Mouse (Mus musculus): Measurements from ENCODE around the gene Akap8l.

Akap8l gene

DNA sequence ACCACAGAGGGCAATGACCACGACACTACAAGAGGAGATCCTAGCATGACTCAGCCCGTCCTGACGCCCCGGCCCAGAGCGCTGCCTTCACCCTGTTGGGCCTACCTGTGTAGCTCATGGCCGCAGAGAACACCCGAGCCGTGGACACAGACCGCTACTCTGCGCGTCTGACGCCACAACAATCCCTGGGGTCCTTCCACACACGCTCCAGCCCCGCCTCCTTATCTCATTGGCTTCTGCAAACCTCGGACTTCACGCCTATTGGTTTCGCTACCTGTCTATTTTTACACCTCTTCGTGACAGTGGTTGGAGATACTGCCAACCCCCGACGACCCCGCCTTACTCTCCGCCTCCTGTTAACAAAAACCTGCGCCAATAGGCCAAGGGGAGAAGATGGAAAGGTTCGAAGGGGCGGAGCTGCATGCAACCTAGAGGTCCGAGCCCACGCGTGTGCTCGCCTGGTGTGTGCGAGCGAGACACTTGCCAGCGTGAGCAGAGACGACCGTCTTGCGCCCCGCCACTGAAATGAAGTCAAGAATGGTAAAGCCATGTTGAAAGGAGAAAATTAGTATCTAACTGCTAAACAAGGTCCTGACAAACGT, at the start of gene Akap8l:
Gene Akap8l, minus strand, starts transcription at position 226 of the 602 bp plus-strand sequence.
- peak; percentile 99 for DNase-seq (ENCODE audit: low read depth, low spot score)

DNA sequence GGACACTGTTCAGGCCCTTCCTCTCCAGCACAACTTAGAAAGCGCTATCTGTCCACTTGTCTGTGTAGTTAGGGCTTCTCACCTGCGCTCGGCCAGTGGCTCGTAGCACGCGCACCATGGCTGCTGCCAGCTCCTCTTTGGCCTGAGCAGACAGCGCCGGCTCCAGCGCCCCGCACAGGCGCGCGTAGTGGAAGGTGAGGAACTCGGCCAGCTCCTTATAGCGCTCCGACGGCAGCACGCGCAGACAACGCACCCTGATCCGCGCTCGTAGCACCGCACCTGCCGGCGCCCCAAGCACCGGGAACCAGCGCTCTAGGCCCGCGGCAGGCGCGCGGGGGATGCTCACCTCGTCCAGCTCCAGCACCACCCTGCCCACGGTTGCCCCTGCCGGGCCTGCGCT, 45.9 kb upstream of the Akap8l start:
- no peak for DNase-seq (ENCODE audit: low read depth, low spot score)

DNA sequence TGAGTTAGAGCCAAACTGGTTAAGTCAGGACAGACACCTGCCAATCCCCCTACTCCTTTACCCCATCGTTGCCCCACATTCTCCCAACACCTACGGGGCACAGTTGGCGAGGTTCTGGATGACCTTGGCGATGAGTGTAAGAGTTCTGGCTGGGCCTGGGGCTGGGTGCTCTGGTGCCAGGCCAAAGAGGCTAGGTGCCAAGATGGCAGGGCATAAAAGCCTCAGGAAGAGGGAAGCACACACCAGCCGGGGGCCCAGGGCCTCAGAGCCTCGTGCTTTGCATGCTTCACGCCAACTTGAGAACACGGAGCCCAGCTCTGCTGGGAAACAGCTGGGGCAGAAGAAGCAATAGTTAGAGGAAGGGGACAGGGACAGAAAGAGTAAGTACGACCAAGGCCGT, 43.5 kb upstream of the Akap8l start:
- DNase-seq (ENCODE audit: low read depth, low spot score), result no peak

DNA sequence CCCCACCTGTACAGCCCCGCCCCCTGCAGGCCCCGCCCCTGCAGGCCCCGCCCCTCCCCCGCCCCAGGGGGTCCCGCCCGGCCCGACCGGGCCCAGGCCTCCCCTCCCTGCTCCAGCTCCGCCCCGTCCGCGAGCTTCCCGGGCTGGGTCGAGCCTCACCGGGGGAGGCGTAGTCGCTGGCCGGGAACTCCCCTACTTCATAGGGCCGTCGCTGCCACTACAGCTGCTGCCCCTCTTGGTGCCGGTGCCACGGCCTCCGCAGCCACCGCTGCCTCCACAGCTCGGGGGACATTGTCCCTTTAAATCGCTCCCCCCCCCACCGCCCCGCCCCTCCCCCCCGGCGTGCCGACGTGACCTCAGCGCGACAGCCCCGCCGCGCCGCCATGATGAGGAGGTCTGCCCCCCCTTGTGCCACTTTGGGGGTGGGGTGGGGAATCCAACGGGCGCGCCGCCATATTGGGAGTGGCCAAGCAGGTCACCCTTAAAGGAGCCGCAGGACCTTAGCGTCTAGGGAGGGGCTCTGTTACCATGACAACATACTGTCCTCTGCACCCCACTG, 38.8 kb upstream of the Akap8l start, which contains the start of gene Wiz:
Gene Wiz, minus strand, starts transcription at position 339 of the 559 bp plus-strand sequence.
- DNase-seq (ENCODE audit: low read depth, low spot score), result peak; percentile 84

DNA sequence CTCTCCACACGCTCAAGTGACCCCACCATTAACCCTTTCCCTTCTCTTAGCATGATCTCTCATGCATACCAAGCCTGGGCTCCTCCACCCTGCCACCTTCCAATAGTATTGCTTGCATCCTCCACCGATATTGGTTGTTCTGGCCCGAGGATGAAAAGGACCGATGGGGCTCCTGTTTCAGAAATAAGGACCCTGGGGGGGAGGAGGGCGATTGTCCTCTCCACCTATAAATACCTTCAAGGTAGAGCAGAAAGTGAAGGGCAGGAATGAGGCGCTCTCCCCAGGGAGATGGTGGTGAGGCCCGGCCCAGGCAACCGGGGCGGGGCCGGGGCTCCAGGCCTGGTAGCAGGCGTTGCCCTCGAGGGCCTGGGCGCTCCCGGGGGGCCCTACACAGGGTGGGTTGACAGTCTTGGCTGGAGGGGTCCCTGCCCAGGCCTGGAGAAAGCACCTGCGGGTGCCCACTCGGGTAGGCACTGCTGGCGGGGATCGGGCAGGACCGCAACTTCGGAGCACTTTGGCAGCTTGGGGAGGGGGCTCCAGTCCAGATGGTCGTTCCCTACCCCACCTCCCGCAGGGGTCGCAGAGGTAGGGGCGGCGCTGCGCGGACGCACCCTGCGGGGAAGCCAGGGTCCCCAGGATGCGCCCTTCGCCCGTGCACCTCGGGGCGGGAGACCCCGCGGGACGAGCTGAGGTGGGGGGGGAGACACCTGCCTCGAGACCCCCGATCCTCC, 38.1 kb upstream of the Akap8l start:
- no peak for DNase-seq (ENCODE audit: low read depth, low spot score)

DNA sequence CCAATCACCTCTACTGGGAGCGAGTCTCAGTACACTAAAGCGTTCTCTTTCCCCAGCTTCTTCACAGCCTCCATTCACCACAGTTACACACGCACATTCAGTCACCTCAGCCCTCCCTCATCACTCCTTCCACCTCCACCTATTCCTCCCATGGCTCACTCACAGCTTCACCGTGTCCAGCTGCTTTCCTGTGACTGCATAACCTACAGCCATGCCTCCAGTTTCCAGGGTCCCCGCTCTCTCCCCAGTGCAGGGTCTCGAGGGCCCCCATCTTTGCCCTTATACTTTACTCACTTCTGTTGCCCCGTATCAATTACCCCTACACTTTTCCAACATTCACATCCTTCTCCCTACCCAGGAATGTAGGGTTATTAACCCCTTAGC, 37.6 kb upstream of the Akap8l start:
- DNase-seq (ENCODE audit: low read depth, low spot score), result no peak

DNA sequence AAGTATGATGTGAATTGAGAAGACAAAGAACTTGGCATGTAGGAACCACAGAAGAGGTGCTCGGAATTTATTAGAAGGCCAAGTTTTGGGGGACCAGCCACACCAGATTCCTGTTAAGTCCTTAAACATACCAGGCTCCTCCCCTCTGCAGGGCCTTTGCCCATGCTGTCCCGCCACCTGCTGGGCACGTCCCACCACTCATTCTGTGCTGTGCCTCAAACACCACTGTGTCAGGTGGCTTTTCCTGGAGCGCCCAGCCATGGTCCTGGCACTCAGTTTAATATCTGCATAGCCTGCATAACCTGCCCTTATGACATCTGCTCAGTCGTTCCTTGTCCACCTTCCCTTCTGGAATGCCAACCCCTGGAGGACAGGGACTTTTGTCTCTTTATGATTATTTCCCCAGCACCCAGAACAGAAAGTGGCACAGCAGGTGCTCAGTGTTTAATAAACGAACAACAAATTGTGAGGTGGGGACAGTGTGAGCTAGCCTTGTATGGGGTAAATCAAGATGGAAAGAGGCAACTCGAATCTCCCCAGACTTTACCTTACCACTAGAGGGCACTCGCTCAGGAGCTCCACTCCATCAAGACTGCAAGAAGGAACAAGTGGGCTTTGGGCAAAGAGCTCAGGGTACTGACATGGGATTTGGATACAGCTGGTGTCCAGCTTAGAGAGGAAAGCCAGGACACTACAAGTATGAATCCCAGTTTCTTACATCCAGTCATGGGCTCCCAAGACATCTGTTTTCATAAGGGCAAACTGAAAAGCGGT, 36.4 kb upstream of the Akap8l start:
- peak; percentile 28 for DNase-seq (ENCODE audit: low read depth, low spot score)

DNA sequence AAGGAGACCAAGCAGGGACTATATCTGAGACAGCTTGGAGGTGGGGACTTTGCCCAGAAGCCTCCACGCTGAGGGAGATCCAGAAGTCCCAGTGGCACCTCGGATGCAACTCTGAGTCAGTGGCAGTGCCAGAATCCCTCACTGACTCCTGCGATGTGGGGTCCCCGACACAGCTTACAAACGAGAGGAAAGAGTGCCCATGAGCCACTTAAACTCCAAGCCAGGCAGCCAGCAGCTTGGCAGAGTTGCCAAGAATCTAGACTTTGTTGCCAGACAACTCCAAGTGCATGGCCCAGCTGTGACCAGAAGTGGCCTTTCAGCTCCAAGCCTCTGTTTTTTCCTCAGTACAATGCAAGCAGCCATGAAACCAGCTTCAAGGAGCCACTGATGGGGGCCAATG, 33.3 kb upstream of the Akap8l start:
- no peak for DNase-seq (ENCODE audit: low read depth, low spot score)

DNA sequence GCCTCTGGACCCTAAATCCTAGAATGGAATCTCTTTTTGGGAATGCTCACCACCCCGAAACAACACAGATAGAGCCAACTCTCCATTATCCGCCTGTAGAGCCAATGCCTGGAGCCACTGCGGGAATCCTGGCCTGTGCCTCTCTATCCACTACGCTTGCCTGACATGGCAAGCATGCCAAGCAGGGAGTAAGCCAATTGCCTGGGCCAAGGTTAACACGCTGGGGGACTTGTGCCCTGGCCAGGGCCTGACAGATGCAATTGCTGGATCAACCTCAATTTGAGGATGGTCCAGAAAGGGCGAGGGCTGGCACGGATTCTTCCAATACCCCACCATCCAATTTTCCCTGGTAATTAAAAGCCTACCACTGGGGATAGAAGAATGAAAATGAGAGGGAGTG, 32.2 kb upstream of the Akap8l start:
- no peak for DNase-seq (ENCODE audit: low read depth, low spot score)

DNA sequence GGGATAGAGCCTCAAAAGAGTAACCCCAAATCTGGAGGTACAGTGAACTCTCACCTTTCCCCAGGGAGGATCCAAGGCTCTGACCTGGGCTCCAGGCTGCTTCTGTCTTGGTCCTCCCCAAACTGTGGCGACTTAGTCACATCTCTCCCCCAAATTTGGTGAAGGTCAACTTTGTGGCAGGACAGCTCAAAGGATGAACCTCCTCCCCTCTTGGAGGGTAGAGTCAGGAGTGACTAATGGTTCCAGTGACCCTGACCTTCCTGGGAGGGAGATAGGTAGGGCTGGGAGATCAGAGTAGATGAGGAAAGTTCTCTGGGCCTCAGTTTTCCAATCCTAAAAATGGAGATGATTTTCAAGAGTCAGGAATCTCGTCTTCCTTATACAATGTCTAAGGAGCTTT, 28.4 kb upstream of the Akap8l start:
- DNase-seq (ENCODE audit: low read depth, low spot score), result no peak

DNA sequence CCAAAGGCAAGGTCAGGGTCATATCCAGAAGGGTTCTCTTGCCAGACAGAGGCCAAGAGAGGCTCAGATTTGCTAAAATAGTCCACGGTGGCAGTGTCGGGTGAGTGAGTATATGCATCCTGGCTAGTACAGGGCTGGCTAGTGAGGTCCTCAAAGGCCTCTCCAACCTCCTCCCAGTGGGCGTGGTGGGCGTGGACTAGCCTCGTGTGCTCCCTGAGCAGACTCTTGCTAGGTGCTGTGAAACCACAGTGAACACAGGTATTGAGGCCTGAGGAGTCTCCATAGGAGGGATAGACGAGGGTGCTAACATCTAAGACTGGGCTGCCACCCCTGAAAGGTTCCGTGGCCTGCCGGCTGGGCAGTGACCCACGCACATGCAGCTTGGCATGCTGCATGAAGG, 26.7 kb upstream of the Akap8l start:
- DNase-seq (ENCODE audit: low read depth, low spot score), result no peak

DNA sequence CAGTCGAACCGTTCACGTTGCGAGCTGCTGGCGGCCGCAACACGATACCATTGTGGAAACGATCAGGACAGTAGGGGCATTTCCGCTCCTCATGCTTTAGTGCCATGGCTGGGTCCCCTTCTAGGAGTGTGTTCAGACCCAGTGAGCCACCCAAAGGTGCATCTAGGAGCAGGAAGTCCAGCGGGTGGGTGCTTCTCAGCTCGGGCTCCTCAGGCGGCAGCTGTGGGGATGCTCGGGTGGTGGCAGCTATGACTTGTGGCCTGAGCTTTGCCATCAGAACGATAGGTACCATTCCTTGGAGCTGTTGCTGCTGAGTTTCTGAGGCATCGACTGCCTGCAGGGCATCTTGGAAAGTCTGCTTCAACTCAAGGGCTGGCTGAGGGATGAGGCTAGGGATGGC, 26.1 kb upstream of the Akap8l start:
- no peak for DNase-seq (ENCODE audit: low read depth, low spot score)

DNA sequence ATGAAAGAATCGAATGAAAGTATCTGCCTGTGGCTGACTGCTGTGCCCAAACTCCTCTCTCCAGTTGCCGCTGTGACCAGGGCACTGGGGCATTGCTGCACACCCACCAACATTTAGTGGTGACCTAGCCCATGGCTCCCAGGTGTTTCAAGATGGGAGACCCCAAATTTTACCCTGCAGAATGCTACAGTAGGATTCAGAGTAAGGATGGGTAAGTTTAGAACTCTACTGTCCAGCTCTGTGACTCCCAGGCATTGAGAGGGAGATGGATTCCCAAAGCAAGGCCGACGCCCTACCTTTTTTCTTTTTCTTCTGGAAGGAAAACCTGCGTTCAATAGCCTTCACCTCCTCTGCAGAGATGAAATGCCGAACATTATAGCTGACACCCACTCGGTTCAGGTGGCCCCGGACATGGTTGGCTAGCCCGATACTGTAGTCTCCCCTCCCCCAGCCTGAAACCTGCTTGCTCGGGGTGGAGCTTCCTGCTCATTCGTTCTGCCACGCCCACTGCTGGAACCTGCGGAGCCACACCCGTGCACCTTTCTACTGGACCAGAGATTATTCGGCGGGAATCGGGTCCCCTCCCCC, 18.7 kb upstream of the Akap8l start:
- DNase-seq (ENCODE audit: low read depth, low spot score), result no peak

DNA sequence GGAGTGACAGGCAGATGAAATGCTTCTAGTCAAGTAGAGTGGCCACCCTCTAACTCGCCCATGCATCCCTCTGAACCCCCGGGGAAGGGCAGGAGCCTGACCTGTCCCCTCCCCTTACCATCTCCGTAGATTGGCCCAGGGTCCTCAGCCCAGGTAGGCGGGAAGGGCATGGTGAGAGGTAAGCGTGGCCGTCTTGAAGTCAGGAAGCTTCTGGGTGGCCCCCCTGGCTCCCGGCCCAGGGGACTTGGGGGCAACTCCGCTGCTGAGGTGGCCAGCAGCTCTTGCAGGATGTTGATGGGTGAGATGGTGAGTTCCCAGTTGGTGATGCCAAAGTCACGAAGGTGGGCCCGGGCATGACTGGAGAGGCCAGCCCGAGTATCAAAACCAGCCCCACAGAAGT, 17.3 kb upstream of the Akap8l start:
- DNase-seq (ENCODE audit: low read depth, low spot score), result no peak

DNA sequence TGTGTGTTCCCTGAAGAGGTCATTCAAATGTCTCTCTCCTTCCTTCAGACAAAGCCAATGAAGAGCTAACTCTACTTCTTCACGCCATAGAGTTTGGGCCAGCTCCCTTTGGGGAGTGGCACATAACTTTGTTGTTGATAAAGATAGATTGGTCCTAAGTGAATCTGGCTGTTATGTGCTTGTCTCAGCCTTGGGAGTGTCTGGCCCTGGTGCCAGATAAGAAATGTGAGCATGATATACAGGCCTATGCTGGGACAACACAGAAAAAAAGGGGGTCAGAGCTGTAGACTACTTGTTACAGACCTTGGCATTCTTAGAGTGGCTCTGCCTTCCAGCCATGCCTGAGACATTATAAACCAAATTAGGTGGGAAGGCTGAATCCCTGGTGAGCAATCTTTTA, 14.9 kb upstream of the Akap8l start:
- DNase-seq (ENCODE audit: low read depth, low spot score), result no peak

DNA sequence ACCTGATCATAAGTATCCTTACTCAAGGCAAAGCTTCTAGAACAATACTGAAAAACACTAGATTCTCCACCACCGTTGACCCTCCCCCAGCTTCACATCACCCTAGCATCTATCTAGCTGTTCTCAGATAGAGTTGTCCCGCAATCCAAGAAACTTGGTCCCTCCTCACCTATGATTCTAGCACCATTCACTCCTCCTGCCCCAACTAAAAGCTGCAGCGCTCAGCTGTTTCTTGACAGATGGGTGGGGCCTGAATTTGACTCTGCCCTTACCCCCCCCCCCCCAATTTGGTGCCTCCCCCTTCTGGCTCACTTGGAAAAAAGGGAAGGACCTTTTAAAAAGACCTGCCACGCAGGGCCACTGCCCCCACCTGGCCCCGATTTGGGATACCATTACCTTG, 14.4 kb upstream of the Akap8l start:
- no peak for DNase-seq (ENCODE audit: low read depth, low spot score)

DNA sequence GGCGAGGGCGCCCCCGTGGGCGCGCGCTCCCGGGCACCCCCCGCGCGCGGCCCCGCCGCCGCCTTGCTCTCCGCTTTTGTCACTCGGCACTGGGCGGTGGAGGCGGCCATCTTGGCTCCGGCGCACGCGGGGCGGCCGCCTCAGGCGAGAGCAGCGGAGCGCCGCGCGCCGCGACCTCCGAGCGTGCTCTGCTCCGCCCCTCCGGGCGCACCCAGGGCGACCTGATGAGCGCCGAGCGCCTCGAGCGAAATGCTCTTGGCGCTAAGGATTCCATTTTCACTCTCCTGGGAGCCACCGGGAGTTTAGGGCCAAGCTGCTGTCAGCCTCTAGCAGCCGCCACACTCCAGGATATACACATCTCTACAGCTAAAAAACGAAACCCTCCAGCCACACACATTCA, 13.9 kb upstream of the Akap8l start:
- DNase-seq (ENCODE audit: low read depth, low spot score), result peak; percentile 78

DNA sequence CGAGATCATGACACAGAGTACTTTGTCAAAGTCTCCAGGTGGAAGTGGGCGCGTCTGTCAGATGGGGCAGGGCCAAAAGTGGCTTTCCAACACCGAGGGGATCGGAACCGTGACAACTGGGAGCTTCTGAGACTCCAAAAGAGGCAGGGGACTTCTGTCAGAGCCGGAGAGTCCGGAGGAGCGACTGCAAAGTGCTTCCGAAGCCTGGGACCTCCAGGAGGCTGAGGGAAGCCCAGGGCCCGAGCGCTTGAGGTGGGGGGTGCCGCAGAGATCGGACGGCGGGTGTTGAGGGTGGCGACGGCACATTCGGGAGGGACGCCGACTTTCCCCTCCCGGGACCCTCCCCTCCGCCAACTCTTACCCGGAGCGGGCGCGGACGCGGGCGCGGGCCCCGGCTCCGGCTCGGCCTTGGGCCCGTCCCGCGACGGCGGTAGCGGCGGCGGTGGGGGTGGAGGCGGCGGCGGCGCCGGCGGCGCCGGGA, 13.5 kb upstream of the Akap8l start:
- DNase-seq (ENCODE audit: low read depth, low spot score), result no peak

DNA sequence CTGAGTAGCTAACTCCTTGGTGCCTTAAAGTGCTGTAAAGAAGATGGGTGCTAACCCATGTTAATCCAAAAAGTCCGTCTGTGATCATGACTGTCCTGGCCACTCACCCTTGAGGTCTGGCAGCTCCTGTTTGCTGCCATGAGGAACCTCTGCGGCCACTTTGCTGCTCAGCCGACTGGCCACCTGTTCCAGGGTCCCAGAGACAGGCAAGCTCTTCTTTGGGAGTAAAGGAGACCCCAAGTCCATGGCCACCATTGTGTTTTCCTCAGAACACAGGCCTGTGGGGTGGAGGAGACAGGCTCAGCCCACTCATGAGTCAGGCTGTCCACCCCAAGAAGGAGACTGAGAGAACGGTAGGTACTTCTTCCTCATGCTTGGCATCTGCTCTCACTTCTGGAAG, 12.3 kb upstream of the Akap8l start:
- no peak for DNase-seq (ENCODE audit: low read depth, low spot score)

DNA sequence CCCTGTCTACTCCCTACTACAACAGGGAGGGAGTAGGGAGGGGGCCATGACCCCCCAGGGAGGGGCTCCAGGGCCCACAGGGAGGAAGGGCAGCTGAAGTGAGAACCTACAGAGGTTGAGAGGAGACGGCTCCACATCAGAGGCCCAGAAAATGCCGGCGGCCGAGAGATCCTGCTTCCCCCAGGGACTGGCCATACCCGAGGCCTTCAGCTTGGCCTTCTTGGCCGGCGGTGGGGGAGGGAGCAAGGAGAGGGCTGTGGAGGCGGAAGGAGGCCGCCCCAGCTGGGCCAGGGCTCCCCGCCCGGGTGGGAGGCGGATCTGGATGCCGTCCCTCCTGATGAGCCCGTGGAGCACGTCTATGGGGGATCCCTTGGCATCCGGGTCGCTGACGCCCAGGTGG, 9.5 kb upstream of the Akap8l start:
- no peak for DNase-seq (ENCODE audit: low read depth, low spot score)

DNA sequence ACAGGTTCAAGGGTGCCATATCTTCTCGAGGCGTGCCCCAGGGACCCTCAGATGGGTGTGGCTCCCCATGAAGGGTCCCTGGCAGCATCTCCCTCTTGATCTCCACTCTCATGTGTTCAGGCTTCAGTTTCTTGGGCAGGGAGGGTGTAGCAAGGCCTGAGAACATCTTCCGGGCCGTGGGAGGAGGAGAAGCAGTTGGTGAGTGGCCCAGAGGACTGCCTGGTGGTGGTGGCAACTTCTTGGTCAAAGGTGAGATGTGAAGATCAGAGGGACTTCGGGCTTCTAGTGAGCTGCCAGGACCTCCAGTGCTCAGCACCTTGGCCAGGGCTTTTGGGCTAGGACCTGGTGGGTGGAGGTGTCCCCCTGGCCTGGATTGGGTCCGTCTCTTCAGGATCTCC, 8.5 kb upstream of the Akap8l start:
- no peak for DNase-seq (ENCODE audit: low read depth, low spot score)
